Mouse (Mus musculus): ENCODE measurements around the gene Hes6. TPM values are rescaled to one million over a fixed set of nuclear protein-coding genes. Genes with fewer than 3 reads are reported as not detected.

The Hes6 gene
- total RNA-seq, 2 experiments from 2014 or later: 17.3 to 20.1 TPM

DNA sequence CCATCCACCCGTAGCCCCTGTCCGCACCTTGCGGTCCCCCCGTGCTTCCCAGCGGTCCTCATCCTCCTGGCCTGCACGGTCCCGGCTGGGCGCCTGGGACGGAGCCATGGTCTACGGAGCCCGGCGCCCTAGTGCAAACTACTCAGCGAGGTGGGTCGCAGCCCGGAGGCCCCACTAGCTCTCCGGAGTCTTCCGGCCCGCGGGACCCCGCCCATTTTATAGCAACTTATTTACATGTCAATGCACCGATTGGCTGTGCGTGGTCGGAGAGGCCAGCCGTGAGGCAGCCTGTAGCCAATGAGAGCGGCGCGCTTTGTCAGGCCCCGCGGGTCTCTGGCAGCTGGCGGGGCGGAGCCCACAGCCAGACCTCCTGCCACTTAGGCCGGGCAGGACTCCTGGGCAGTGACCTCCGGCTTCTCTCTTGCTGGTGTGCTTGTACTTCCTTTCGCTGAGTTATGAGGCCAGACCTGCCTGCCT lies 770 bp downstream of the Hes6 start:
- peak; percentile 95 for ATAC-seq (replicated peaks; ENCODE audit: low FRiP score, low TSS enrichment, poor library complexity, severe bottlenecking)

DNA sequence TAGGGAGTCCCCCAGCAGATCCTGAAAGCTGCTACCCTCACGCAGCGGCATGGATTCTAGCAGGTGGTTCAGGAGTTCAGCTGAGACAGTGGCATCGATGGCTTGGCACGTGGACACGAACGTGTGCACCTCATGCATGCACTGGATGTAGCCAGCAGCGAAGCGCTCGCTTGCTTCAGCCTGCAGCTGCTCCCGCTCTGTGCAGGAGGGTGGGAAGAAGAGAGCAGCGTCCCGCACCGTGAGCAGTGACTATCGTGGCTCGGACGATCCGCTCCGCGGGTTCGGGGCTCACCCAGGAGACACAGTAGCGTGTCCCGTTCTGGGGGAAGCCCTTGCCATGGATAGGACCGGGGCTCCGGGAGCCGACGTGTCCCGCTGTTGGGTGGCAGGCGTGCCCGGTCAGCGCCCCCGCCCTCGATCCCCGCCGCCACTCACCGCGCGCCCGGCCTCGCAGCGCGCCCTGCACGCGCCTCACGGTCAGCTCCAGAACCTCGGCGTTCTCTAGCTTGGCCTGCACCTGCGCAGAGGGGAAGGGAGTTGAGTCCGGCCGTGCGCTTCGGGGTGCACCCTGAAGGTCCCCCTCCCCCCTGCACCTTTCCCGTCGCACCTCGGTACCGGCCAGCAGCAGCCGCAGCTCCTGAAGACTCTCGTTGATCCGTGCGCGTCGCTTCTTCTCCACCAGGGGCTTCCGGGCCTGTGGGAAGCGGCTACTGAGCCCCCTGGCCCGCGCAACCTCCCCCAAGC lies 1.4 kb downstream of the Hes6 start:
- ATAC-seq (replicated peaks; ENCODE audit: low FRiP score, low TSS enrichment, poor library complexity, severe bottlenecking): peak; percentile 6

DNA sequence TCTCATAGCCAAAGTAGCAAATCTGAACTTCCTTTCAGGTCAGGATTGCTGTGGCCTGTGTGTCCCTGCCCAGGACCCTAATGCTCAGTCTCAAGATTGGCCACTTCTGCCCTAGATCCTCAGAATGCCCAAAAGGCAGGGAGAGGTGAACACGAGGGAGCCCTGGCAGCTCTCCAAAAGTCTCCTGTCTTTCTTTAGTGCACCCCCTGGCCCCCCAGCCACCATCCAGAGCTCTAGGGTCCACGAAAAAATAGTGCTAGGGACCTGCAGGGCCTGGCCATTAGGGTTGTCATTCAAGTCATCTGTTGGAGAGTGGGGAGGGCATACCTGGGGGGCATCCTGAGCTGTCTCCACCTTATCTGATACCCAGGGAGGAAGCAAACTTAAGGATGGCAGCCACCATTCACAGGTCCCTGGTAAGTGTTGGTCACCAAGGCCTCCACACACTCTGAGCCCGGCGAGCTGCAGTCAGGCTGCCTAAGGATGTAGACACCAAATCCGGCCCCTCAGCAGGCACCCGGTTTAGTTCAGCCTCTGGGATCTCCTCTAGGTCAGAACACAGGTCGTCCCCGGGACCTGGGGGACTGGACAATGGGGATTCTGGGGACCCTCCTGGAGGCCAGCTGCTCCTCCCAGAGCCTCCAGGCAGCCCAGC lies 2.1 kb downstream of the Hes6 start:
- ATAC-seq (replicated peaks; ENCODE audit: low FRiP score, low TSS enrichment, poor library complexity, severe bottlenecking): no peak

DNA sequence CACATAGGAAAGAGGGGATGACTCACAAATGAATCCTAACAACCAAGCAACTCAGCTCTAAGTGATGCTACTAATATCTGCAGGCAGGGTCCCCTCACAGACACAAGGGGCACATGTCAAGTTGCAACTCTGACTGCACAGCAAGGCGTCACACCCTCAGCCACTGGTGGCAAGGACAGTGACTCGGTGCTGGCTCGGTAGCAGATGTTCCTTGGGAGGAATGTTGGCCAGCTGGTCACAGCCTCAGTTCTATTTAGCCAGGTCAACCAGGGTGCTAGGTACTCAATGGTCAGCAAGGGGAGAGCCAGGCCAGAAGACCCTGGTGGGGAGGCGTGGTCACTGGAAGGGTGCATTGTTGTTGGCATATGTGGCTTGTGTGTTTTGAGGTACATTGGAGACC lies 6.0 kb downstream of the Hes6 start:
- no peak for ATAC-seq (replicated peaks; ENCODE audit: low FRiP score, low TSS enrichment, poor library complexity, severe bottlenecking)

DNA sequence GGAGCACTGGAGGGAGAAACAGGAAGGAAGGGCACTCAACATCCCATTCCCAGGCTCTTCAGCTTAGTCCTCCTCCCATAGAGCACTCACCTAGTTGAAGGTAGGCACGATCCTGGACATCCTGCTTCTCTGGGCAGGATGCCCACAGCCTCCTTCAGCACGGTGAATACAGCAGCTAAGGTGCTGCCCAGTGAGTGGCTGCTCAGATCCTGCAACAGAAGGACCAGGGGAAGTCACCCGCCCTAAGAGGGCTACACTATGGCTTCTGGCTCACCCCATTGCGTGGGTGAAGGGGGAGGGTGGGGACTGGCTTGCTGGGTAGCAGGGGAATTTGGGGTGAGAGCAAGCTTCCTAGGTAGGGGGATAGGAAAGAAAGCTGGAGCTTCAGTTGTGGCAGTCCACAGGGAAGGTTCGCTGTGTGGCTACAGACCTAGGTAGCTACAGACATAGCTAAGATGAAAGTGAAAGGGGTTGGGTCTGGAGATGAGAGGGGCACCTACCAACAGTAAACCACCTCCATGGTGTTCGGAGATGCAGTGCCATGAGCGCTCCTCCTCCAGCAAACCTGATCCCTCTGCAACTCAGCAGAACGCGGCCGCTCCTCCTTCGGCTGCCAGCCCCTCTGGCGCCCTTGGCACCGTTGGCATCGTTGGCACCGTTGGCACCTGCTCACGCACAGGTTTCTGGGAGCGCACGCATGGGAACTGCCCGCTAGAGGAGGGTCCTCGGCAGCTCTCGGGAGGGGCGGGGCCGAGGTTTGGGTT lies 8.2 kb downstream of the Hes6 start:
- ATAC-seq (replicated peaks; ENCODE audit: low FRiP score, low TSS enrichment, poor library complexity, severe bottlenecking): 0 out of 2 replicates have a peak, but pooled peaks have one; percentile 34

DNA sequence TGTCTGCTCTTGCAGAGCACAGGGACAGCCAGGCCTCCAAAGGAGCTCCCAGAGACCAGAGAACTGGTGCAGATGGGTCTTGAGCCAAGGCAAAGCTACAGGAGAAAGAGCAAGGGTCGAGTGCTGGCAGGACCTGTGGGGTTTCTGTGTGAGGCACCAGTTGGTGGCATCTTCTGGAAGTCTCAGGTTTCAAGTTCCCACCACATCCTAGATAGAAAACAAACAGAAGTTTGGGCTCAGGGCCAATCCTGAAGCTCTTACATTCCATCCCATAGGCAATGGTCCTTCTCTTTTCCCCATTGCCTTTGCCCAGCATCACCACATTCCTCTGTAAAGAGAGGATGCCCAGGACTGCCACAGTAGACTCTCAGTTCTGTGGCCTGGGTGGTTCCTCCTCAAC lies 8.9 kb downstream of the Hes6 start:
- ATAC-seq (replicated peaks; ENCODE audit: low FRiP score, low TSS enrichment, poor library complexity, severe bottlenecking): no peak

DNA sequence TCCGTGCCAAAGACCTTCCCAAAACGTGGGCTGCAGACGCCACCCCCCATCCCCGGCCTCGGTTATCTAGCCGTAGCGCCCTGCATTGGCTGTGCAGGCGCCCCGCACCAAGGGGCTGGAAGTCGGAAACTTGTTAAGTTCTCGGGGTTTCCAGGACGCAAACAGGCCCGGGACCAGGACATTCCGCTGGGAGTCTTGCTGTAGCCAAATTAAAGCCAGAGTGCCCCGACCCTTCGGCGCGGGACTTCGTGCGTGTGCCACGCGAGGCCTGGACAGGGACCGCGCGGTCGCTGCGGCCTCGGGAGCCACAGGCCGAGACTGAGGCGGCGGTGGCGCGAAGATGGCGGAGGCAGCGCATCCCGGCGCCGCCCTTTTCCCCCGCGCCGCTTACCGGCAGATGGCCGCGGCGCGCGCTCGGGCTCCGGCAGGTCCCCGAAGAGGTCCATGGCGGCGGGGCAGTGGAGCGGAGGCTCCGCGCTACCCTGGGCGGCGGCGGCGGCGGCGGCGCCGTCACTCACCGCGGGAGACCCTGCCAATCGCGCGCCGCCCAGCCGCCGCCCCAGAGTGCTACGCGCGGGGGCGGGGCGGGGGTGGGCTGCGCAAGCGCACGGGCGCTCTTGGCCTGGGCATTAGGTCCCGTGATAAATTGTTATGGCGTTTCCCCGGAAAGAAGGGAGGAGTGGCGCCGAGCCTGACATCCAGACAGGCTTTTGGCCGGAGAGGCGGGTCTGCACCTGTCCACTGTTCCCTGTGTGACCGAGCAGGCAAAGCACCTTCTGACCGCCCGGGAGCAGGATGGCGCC lies 15.4 kb downstream of the Hes6 start, which contains the start of gene Ilkap:
Gene Ilkap (minus strand): TSS at position 556 of the 803 bp plus-strand sequence.
- ATAC-seq (replicated peaks; ENCODE audit: low FRiP score, low TSS enrichment, poor library complexity, severe bottlenecking): peak; percentile 72

DNA sequence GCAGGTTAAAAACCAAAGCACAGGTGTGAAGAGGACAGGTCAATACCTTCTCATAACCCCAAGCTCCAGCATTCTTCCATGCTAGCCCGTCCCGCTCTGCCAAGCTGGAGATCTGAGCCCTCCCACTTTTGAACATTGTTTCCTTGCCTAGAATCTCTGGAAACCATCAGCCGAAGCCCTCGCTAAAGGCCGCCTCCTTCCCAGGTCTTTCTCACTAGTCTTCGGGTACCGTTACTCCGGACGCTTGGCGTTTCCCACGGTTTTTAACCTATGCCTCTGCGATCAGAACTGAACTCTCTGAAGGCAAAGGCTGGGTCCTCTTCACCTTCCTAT lies 15.9 kb downstream of the Hes6 start:
- ATAC-seq (replicated peaks; ENCODE audit: low FRiP score, low TSS enrichment, poor library complexity, severe bottlenecking): peak; percentile 36

DNA sequence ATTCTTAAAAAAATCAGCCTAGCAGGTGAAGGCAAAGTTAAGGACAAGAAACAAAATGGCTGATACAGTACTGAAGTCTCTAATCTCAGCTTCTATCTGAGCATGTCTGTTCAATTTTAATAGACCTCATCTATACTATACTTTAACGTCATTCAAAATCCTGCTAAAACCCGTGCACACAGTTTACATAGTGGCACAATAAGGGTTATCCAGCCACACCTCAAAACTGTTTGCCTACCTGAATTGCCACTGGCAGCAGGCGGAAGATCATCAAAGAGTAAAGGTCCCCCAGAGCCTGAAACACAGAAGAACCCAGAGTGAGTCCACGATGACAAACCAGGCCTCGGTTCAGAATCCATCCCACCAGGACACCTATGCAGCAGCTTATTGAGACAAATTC lies 23.5 kb downstream of the Hes6 start:
- ATAC-seq (replicated peaks; ENCODE audit: low FRiP score, low TSS enrichment, poor library complexity, severe bottlenecking): no peak

DNA sequence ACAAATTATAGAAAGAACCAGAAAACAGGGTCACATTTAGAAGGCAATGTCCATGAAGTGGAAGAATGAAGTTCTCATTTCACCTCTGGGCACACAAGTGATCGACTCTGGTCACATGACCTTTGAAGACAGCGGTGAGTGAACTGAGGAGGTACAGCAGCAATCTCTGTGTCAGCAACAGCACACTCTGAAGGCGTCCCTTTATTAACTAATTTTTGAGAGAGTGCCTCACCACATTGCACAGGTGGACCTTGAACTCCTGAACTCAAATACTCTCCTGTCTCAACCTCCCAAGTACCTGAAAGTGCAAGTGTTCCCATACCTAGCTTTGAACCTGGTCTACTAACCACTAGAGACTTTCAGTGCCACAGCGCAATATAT lies 32.8 kb downstream of the Hes6 start:
- ATAC-seq (replicated peaks; ENCODE audit: low FRiP score, low TSS enrichment, poor library complexity, severe bottlenecking): no peak

DNA sequence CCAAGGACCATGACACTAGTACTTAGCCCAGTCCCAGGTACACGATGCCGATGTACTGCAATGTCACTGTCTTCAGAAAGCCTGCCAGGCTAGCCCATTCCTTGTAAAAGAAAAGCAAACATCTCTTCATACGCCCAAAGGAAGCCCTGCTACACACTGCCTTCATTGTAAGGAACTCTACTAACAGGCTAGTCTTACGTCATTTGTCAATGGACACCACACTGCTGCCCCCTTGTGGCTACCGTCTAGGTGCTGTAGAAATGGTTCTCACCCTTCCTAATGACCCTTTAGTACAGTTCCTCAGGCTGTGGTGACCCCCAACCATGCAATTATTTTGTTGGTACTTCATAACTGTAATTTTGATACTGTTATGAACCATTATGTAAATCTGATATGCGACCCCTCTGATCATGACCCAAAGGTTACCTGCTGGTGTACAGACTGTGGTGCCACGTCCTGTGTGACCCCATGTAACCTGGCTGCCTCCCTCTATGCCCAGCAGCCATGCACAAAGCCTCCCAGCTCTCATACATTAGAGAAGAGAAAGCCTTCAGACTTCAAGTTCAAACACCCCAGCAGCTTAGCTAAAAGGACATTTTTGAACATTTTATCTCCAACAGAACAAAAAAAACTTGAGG lies 33.3 kb downstream of the Hes6 start:
- ATAC-seq (replicated peaks; ENCODE audit: low FRiP score, low TSS enrichment, poor library complexity, severe bottlenecking): peak; percentile 88

DNA sequence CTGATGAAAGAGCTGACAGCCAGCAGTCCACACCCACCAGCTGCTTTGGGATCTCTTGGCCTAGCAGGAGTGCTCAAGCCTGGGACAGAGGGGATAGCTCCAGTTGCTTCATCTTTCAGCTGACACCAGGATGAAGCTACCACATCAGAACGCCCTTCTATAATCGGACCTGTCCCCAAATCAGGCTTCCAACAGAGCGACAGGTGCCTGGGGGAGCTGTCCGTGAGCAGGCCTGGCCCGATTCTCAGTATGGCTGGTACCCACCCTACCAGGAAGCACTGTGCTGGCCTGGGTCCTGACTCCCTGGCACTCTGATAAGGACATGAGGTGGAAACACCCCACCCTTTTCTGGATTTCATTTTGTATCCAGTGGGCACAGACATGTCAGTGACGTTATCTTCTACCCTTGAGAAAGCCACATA lies 40.4 kb downstream of the Hes6 start:
- ATAC-seq (replicated peaks; ENCODE audit: low FRiP score, low TSS enrichment, poor library complexity, severe bottlenecking): peak; percentile 87

DNA sequence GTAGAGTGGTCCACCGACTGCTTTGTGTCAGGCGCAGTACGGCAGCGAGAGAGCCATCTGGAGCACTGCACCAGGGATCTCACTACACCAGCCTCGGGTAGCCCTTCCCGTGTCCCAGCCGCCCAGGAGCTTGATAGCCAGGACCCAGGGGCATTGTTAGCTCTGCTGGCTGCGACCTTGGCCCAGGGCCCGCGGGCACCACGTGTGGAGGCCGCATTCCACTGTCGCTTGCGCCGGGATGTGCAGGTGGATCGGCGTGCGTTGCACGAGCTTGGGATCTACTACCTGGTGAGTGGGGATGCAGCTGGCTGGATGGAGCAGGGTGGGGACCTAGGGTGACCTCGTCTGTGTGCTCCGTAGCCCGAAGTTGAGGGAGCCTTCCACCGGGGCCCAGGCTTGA lies 43.8 kb downstream of the Hes6 start:
- ATAC-seq (replicated peaks; ENCODE audit: low FRiP score, low TSS enrichment, poor library complexity, severe bottlenecking): no peak

DNA sequence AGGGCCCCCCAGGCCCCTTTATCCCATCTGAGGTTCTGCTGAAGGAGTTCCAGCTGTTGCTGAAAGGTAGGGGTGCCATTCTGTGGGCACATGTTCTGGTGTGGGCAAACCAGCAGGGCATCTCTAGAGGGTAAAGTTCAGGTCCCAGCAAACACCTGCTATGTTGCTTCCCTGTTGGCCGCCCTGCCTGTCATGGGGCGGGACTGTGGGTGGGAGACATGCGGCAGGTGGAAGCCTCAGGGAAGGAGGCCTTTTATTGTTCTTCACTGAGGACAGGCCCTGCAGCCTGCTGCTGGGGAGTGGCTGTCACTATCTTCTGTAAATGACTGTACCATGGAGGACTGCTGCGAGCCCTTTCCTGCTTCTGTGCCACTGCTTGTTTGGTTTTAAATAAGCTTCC lies 44.4 kb downstream of the Hes6 start:
- ATAC-seq (replicated peaks; ENCODE audit: low FRiP score, low TSS enrichment, poor library complexity, severe bottlenecking): no peak

DNA sequence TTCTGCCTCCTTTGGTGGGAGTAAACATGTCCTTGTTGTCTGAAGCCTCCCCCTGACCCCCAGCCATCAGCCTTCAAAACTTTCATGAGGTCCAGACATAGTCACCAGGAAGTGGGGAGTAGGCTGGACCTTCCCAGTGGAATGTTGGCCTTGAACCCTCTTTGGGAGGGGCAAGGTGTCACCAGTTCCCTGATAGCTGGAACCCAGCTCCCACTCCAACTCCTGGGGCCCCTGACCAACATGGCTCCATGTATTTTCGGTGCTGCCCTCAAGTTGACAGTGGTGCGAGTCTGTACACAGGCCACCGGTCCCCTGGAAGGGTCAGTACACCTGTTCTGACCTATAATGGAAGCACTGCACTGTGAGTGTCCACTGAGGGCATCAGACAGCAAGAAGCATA lies 46.5 kb downstream of the Hes6 start:
- ATAC-seq (replicated peaks; ENCODE audit: low FRiP score, low TSS enrichment, poor library complexity, severe bottlenecking): no peak

DNA sequence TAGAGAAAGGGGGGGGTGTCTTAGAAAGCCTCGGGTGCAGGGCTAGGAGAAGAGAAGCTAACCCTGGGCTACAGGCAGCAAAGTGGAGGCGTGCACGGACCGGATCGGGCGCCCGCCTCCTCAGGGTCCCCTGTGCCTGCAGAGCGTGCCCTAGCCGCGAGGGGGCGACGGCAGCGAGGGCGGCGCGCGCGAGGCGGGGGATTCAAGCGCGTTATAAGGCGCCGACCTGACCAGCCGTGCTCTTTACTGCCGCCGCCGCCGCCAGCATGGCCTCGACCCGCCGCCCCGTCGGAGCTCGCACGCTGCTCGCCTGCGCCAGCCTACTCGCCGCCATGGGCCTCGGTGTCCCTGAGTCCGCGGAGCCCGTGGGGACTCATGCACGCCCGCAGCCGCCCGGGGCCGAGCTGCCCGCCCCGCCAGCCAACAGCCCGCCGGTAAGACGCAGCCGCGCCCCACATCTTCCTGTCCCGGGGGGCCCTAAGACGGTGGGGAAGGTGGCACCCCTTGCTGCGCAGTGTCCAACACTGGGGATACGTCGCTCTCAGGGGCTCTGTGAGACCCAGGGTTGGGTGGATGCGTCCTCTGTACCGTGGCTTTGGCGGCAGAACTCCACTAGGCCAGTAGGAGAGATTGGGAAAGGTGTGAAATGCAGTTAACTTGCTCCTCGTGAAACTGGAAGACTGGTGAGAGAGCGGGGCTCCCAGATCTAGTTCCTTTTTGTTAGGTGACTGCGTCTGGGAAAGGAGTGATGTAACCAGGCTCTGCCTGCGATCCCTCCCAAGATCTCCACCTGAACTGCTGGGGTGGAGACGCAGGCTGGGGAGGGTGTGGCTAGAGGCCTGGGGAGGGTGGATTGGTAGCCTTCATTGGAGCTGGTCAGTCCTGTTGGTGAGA lies 47.4 kb downstream of the Hes6 start, which contains the start of gene Erfe:
Gene Erfe (plus strand): TSS at position 216 of the 894 bp plus-strand sequence.
- peak; percentile 71 for ATAC-seq (replicated peaks; ENCODE audit: low FRiP score, low TSS enrichment, poor library complexity, severe bottlenecking)

DNA sequence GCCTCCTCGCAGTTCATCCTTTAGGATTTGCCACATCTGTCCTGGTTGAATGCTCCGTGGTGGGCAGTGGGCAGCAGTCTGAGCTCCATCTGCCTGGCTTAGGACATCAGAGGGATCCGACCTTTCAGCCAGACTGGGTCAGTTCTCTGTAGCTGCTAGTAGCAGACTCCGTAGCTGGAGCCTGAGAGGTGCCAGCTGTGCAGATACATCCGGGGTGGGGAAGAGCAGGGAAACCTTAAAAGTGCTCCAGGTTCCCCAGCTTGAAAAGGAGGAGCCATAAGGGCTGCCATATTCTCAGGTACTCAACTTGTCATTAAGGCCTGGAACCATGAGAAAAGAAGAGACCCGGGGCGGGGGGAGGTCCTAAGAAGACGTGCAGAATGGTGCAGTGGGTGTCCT lies 48.0 kb downstream of the Hes6 start:
- ATAC-seq (replicated peaks; ENCODE audit: low FRiP score, low TSS enrichment, poor library complexity, severe bottlenecking): no peak
